Mouse (Mus musculus): Measurements from ENCODE around the gene Gm48551. TPM values are rescaled to one million over a fixed set of nuclear protein-coding genes. Genes with fewer than 3 reads are reported as not detected.

The Gm48551 gene
- polyA plus RNA-seq, 1 experiment from 2014 or later = 1.9 TPM

- Histone ChIP-seq H3K27ac (ENCODE audit: poor library complexity, severe bottlenecking) (no peak overlapping the region), H3K4me2 (no peak overlapping the region), H3K27me3 (replicated peaks) (no peaks in the 10 kb centered on the region), H3K36me3 (peaks cover 58% of the 10 kb centered on the region), H3K9ac (no peak overlapping the region), H3K4me3 (no peak overlapping the region), H3K4me1 (replicated peaks) (peaks cover 26% of the 10 kb centered on the region), H3K9me3 (replicated peaks) (no peaks in the 10 kb centered on the region)
- 91% methylated on average over 10 of the region's 10 CpGs for WGBS
- ATAC-seq (ENCODE audit: insufficient number of reproducible peaks, low FRiP score) = no peak
Observed at GRCm38 (mm10) chr10:81375322-81375721, 8.9 kb upstream of the Gm48551 start.

DNA sequence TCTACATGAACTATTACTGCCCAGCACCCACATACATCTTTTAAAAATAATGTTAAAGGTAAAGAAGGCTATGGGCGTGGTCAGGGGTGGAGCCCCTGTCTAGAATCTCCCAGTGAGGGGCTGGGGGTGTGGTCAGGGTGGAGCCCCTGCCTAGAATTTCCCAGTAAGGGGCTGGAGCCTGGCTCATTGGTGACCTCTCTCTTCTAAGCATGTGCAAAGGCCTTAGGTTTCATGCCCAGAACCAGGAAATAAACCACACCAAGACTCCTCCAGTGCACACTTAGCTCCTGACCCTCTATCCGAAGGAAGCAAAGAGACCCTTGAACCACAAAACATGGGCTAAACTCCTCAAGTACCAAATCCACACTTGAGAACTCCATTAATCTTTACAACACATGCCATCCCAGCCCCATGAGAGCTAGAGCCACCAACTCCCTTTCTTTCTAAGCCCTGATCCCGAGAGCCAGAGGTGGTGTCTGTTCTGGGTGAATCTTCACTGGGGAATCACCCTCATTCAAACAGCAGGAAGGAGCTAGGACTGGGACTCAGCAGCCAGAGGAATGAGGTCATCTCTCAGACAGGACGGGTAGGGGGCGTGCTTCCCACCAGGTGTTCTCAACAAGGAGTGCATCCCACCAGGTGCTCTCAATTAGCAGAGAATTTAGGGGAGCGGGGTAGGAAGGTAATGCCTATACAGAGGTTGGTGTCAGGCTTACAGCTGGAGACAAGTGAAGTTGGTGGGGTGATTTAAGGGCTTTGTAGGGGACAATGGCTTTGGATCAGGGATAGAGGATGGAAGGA is 7.5 kb upstream of the Gm48551 start:
- no peak for ATAC-seq (ENCODE audit: insufficient number of reproducible peaks, low FRiP score)
- Histone ChIP-seq H3K4me2 (peak overlapping the region; percentile 85), H3K36me3 (peaks cover 43% of the 10 kb centered on the region), H3K4me3 (peak overlapping the region; percentile 94), H3K27ac (ENCODE audit: poor library complexity, severe bottlenecking) (peak overlapping the region; percentile 75; the same call in 1 of the 2 replicates), H3K9ac (peak overlapping the region; percentile 97), H3K4me1 (replicated peaks) (peaks cover 29% of the 10 kb centered on the region), H3K9me3 (replicated peaks) (no peaks in the 10 kb centered on the region), H3K27me3 (replicated peaks) (no peaks in the 10 kb centered on the region)
- 38% methylated on average over 6 of the region's 6 CpGs for WGBS

DNA sequence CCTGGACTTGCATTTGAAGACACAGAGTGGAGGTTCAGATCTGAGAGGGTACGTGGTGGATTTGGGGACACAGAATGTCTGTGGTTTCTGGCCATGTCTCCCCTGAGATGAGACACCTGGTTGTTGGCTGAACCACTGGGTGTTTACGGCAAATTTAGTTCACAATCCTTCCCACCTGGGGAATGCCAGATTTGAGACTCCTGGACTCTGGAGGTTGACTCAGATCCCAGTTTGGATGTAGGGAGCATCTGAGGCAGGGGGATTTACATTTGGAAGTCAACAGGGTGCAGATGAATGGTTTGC is 7.0 kb upstream of the Gm48551 start:
- peak overlapping the region; percentile 85 for H3K4me2 ChIP-seq
- WGBS = 57% methylated on average over 2 of the region's 2 CpGs
- peak overlapping the region; percentile 94 for H3K4me3 ChIP-seq
- H3K27me3 ChIP-seq (replicated peaks) = no peaks in the 10 kb centered on the region
- H3K27ac ChIP-seq (ENCODE audit: poor library complexity, severe bottlenecking) = peak overlapping the region; percentile 75; the same call in 1 of the 2 replicates
- H3K9ac ChIP-seq = peak overlapping the region; percentile 97
- ATAC-seq (ENCODE audit: insufficient number of reproducible peaks, low FRiP score) = no peak
- peaks cover 38% of the 10 kb centered on the region for H3K36me3 ChIP-seq
- no peaks in the 10 kb centered on the region for H3K9me3 ChIP-seq (replicated peaks)
- peaks cover 35% of the 10 kb centered on the region for H3K4me1 ChIP-seq (replicated peaks)

- WGBS = under 1% methylated on average over 59 of the region's 59 CpGs
- H3K4me3 ChIP-seq = peak within 1 kb of the TSS; percentile 94
Observed at GRCm38 (mm10) chr10:81377793-81378552, 6.3 kb upstream of the Gm48551 start, which contains the start of gene Fzr1. Fzr1 (minus strand) TSS chr10:81378516.

DNA sequence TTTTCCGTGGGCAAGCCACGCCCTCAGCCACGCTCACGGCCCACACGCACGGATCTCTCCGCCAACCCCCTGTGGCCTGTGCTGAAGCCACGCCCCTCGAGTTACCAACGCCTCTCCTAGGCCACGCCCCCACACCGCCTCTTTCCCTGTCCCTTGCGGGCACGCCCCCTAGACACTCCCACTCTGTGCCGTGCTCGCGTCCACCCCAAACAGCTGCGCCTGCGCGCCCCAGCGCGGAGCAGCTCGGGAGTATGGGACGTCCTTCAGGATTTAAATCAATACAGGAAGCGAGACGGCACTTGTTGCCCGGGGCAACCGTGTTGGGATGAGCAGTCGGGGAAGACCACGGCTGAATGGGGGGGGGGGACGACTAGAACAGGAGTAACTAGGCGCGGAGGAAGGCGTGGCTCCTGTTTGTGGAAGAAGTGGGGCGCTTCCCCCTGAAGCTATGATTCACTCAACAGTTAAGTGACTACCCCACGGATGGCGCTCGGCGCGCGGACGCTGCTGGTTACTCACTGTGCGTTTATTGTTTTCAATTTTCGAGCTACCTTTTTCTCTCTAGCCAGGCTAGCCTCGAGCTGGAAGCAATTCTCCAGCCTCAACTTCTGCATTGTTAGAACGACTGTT is 5.6 kb upstream of the Gm48551 start:
- peak overlapping the region; percentile 73 for H3K4me2 ChIP-seq
- H3K36me3 ChIP-seq = peaks cover 24% of the 10 kb centered on the region
- peak; percentile 94 for ATAC-seq (ENCODE audit: insufficient number of reproducible peaks, low FRiP score)
- peaks cover 38% of the 10 kb centered on the region for H3K4me1 ChIP-seq (replicated peaks)
- H3K27ac ChIP-seq (ENCODE audit: poor library complexity, severe bottlenecking) = peak overlapping the region; percentile 72
- H3K27me3 ChIP-seq (replicated peaks) = no peaks in the 10 kb centered on the region
- H3K4me3 ChIP-seq = peak overlapping the region; percentile 94
- no peaks in the 10 kb centered on the region for H3K9me3 ChIP-seq (replicated peaks)
- 1% methylated on average over 46 of the region's 46 CpGs for WGBS
- H3K9ac ChIP-seq = peak overlapping the region; percentile 65

More at GRCm38 (mm10) chr10:81377793-81378552, 6.3 kb upstream of the Gm48551 start, which contains the start of gene Fzr1:
- peaks cover 38% of the 10 kb centered on the region for H3K4me1 ChIP-seq (replicated peaks)
- ATAC-seq (ENCODE audit: insufficient number of reproducible peaks, low FRiP score) = peak; percentile 2; the same call in 1 of the 2 replicates
- H3K4me2 ChIP-seq = peak within 1 kb of the TSS; percentile 85
- H3K27ac ChIP-seq (ENCODE audit: poor library complexity, severe bottlenecking) = peak within 1 kb of the TSS; percentile 75
- no peaks in the 10 kb centered on the region for H3K9me3 ChIP-seq (replicated peaks)
- H3K36me3 ChIP-seq = peaks cover 31% of the 10 kb centered on the region
- H3K9ac ChIP-seq = peak within 1 kb of the TSS; percentile 97
- H3K27me3 ChIP-seq (replicated peaks) = no peaks in the 10 kb centered on the region

DNA sequence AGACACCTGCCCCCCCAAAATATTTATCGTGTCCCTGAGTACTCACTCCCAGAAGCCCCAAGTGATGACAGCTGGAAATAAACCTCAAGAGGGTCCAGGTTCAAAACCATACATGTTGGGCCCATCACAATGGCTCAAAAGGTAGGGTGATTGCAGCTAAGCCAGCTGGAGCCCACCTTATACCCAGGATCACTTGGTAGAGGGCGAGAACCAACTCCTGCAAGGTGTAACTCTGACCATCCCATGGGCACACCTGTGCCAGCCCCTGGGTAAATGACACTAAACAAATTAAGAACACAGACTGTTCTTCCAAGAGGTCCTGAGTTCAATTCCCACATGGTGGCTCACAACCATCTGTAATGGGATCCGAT is 5.1 kb upstream of the Gm48551 start:
- Histone ChIP-seq H3K27ac (ENCODE audit: poor library complexity, severe bottlenecking) (peak overlapping the region; percentile 72), H3K9ac (peak overlapping the region; percentile 65), H3K4me3 (peak overlapping the region; percentile 94), H3K27me3 (replicated peaks) (no peaks in the 10 kb centered on the region), H3K36me3 (peaks cover 19% of the 10 kb centered on the region), H3K9me3 (replicated peaks) (no peaks in the 10 kb centered on the region), H3K4me1 (replicated peaks) (peaks cover 38% of the 10 kb centered on the region), H3K4me2 (peak overlapping the region; percentile 73)
- WGBS = 56% methylated on average over 3 of the region's 3 CpGs
- no peak for ATAC-seq (ENCODE audit: insufficient number of reproducible peaks, low FRiP score)

DNA sequence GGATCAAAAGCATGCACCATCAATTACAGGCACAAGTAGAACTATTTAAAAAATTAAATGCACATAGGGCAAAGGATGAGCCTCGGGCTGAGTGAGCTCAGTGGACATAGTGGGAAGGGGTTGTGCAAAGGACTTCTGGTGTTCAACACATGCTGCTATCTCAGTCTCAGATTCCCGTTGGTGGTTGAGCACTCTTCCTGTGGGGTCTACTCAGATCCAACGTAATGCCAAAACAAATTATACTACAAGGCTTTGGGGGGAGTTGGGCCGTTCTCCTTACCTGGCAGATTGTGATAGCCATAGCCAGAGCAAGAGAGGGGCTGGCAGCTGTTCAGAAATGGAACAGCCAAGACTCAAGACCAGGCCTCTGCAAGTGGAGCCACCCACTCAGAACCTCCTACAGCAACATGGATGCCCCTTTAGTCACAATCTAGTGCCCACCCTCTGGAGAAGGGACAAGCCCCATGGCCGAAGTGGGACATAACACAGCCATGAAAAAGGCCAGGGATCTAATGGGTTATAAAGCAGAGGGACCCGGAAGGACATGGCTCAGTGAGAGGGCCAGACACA is 4.4 kb upstream of the Gm48551 start:
- no peak overlapping the region for H3K27ac ChIP-seq (ENCODE audit: poor library complexity, severe bottlenecking)
- no peak overlapping the region for H3K9ac ChIP-seq

GRCm38 (mm10) chr10:81382039-81382438 is 2.2 kb upstream of the Gm48551 start:
- Histone ChIP-seq H3K4me2 (0 out of 2 replicates have a peak overlapping the region, but pooled peaks have one; percentile 2), H3K27me3 (replicated peaks) (no peaks in the 10 kb centered on the region), H3K9me3 (replicated peaks) (no peaks in the 10 kb centered on the region), H3K27ac (ENCODE audit: poor library complexity, severe bottlenecking) (peak overlapping the region; percentile 58), H3K4me3 (no peak overlapping the region), H3K9ac (no peak overlapping the region), H3K4me1 (replicated peaks) (peaks cover 34% of the 10 kb centered on the region), H3K36me3 (peaks cover 14% of the 10 kb centered on the region)
- WGBS = 37% methylated on average over 5 of the region's 5 CpGs
- ATAC-seq (ENCODE audit: insufficient number of reproducible peaks, low FRiP score) = peak; percentile 16

More for the DNA sequence above, 4.4 kb upstream of the Gm48551 start:
- no peaks in the 10 kb centered on the region for H3K9me3 ChIP-seq (replicated peaks)
- H3K4me2 ChIP-seq = no peak overlapping the region
- no peaks in the 10 kb centered on the region for H3K27me3 ChIP-seq (replicated peaks)
- H3K36me3 ChIP-seq = peaks cover 14% of the 10 kb centered on the region
- WGBS = 84% methylated on average over 6 of the region's 6 CpGs
- ATAC-seq (ENCODE audit: insufficient number of reproducible peaks, low FRiP score) = no peak
- no peak overlapping the region for H3K4me3 ChIP-seq
- H3K4me1 ChIP-seq (replicated peaks) = peaks cover 40% of the 10 kb centered on the region

DNA sequence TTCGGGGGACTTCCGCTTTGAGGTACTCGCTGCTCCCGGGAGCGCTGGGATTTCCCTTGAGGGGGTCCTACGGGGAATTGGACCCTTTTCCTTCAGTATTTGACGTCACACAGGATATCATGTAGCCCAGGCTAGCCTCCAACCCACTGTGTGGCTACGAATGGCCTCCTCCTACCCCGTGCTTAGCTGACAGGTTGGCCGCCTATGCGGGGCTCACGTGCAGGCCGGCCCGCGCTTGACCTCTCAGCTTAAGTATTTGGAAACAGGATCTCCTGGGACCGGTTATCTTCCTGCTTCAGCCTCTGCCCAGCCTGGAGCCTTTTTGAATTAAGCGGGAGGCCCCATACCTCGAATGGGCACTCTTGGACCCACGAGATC is 328 bp downstream of the Gm48551 start:
- Histone ChIP-seq H3K9me3 (replicated peaks) (no peaks in the 10 kb centered on the region), H3K27ac (ENCODE audit: poor library complexity, severe bottlenecking) (peak overlapping the region; percentile 77), H3K9ac (peak overlapping the region; percentile 78), H3K36me3 (peaks cover 34% of the 10 kb centered on the region), H3K27me3 (replicated peaks) (no peaks in the 10 kb centered on the region), H3K4me3 (peak overlapping the region; percentile 70), H3K4me1 (replicated peaks) (peaks cover 33% of the 10 kb centered on the region), H3K4me2 (peak overlapping the region; percentile 86)
- under 1% methylated on average over 19 of the region's 19 CpGs for WGBS
- ATAC-seq (ENCODE audit: insufficient number of reproducible peaks, low FRiP score) = 0 out of 2 replicates have a peak, but pooled peaks have one; percentile 12

DNA sequence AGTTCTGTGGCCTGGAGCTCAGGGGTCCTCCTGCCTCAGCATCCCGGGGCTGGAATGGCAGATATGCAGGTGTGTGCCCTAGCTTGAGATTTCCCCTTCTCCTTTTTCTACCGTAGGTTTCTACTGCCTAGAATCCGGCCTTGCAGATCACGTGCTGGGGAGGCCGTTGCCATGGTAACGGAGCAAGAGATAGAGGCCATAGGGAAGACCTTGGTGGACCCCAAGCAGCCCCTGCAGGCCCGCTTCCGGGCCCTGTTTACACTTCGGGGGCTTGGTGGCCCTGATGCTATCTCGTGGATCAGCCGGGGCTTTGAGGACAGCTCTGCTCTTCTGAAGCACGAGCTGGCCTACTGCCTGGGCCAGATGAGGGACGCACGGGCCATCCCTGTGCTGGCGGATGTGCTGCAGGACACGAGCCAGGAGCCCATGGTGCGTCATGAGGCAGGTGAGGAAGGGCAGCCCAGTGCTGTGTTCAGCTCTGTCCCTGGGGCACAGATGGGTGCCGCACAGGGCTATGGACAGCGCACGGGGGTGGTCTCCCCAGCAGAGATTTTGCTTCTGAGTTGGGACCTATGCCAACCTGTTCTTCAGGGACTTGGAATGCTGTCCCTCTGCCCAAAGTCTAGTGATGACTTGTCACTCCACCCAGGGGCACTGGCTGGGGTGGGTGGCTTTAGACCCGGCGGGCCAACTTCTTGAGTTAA is 1.5 kb downstream of the Gm48551 start:
- Histone ChIP-seq H3K4me3 (peak overlapping the region; percentile 70; the same call in 1 of the 2 replicates), H3K9ac (0 out of 2 replicates have a peak overlapping the region, but pooled peaks have one; percentile 78), H3K36me3 (peaks cover 34% of the 10 kb centered on the region), H3K27me3 (replicated peaks) (no peaks in the 10 kb centered on the region), H3K4me1 (replicated peaks) (peaks cover 40% of the 10 kb centered on the region), H3K27ac (ENCODE audit: poor library complexity, severe bottlenecking) (no peak overlapping the region), H3K9me3 (replicated peaks) (no peaks in the 10 kb centered on the region), H3K4me2 (peak overlapping the region; percentile 86)
- WGBS = 77% methylated on average over 22 of the region's 22 CpGs
- ATAC-seq (ENCODE audit: insufficient number of reproducible peaks, low FRiP score) = no peak

Measured in heart, embryonic 12.5 days (tissue).